Mouse (Mus musculus): ENCODE data around the gene Sesn3.

- TF ChIP-seq POLR2A (IDR thresholded peaks at IDR 0.05; ENCODE audit: control insufficient read depth, extremely low read depth, insufficient read depth, low read length, poor library complexity) (no peak), CTCF (IDR thresholded peaks at IDR 0.05; ENCODE audit: borderline replicate concordance, control insufficient read depth, extremely low read depth, insufficient read depth, low read length, poor library complexity) (no peak)
Observed at GRCm38 (mm10) chr9:14316618-14317017, 41.8 kb downstream of the Sesn3 start.

All from thymus, adult 2 months (tissue).